Mouse (Mus musculus): Measurements from ENCODE around the gene Sult1e1. TPM values are rescaled to one million over a fixed set of nuclear protein-coding genes. Genes with fewer than 3 reads are reported as not detected.

Gene Sult1e1
- polyA plus RNA-seq, 1 experiment, result 8.0 TPM

Other genes with a start within 250 kb of the Sult1e1 start
- not detected in 2 replicates for gene Ugt2b38, start 167.4 kb downstream of the Sult1e1 start, polyA plus RNA-seq (2012; rRNA removed)
- gene Ugt2a2, start 109.3 kb downstream of the Sult1e1 start, polyA plus RNA-seq (2012; rRNA removed), result 0.01 TPM in 1 of 2 replicates, not detected in the other
- not detected in 2 replicates for gene Gm43638, start 104.8 kb downstream of the Sult1e1 start, polyA plus RNA-seq (2012; rRNA removed)
- gene Ugt2a1, start 100.7 kb downstream of the Sult1e1 start, polyA plus RNA-seq (2012; rRNA removed), result not detected in 2 replicates
- 0.25 and 0.33 TPM in 2 replicates for gene Sult1b1, start 53.4 kb downstream of the Sult1e1 start, polyA plus RNA-seq (2012; rRNA removed)
- 0.04 TPM in 1 of 2 replicates, not detected in the other for gene Sult1d1, start 22.6 kb downstream of the Sult1e1 start, polyA plus RNA-seq (2012; rRNA removed)
- not detected in 2 replicates for gene Csn1s1, start 74.6 kb upstream of the Sult1e1 start, polyA plus RNA-seq (2012; rRNA removed)
- gene Csn2, start 108.0 kb upstream of the Sult1e1 start, polyA plus RNA-seq (2012; rRNA removed), result not detected in 2 replicates
- not detected in 2 replicates for gene Csn1s2a, start 183.0 kb upstream of the Sult1e1 start, polyA plus RNA-seq (2012; rRNA removed)
- gene Csn1s2b, start 216.5 kb upstream of the Sult1e1 start, polyA plus RNA-seq (2012; rRNA removed), result not detected in 2 replicates
- gene Prr27, start 234.1 kb upstream of the Sult1e1 start, polyA plus RNA-seq (2012; rRNA removed), result not detected in 2 replicates